Mouse (Mus musculus) v-Abl transformed pro-B cells (cell line): ENCODE measurements around the gene Hist1h2ak.
"Not testable (repeated sequence)": the region's sequence is repeated elsewhere in the genome, so short reads cannot be mapped to it uniquely, and the experiment has no call there.

Source experiments
- in situ Hi-C, 2 experiments: fragments of 400-800 bp; cut with MboI; formaldehyde crosslinking; loops; one replicate each; pipeline ENCODE4 v1.15.1; 2025; ENCODE audit not compliant: unreplicated experiment in 2 of 2

Gene Hist1h2ak

GRCm38 (mm10) chr13:21753524-21754285 lies at the start of gene Hist1h2ak, which contains the start of gene Hist1h2bn:
Gene Hist1h2ak, minus strand, starts transcription at chr13:21753827.
Gene Hist1h2bn, plus strand, starts transcription at chr13:21754123.
- in situ Hi-C loops, result loop anchor here in 1 of 2 experiments (10.0 kb wide), 1 partner anchor 1801 kb away; the partner anchor contains the start of genes Hist1h1d and Hist1h4f

- in situ Hi-C loops, result not testable (repeated sequence)
These were observed 49.4 kb upstream of the Hist1h2ak start for GRCm38 (mm10) chr13:21803058-21803457.

GRCm38 (mm10) chr13:21797163-21797562 lies 43.5 kb upstream of the Hist1h2ak start:
- in situ Hi-C loops, result loop anchor here in 1 of 2 experiments (10.0 to 25.0 kb wide), 3 partner anchors 62 to 1965 kb away; partner anchors contain the start of genes Hist1h1a, Hist1h2ab, Hist1h3a and Hist1h3b

GRCm38 (mm10) chr13:21795584-21795983 lies 42.0 kb upstream of the Hist1h2ak start:
- in situ Hi-C loops, result loop anchor here in 1 of 2 experiments (10.0 to 25.0 kb wide), 3 partner anchors 61 to 1967 kb away; partner anchors contain the start of genes Hist1h1a, Hist1h2ab, Hist1h3a and Hist1h3b

- in situ Hi-C loops, result loop anchor here in 1 of 2 experiments (10.0 to 25.0 kb wide), 3 partner anchors 56 to 1972 kb away; partner anchors contain the start of genes Hist1h1a, Hist1h2ab, Hist1h3a and Hist1h3b
These were observed 37.1 kb upstream of the Hist1h2ak start for GRCm38 (mm10) chr13:21790601-21791283.

GRCm38 (mm10) chr13:21789925-21790324 lies 36.3 kb upstream of the Hist1h2ak start:
- in situ Hi-C loops, result loop anchor here (10.0 to 25.0 kb wide), 4 partner anchors 55 to 1972 kb away; partner anchors contain the start of genes Hist1h4j (in 2 of the 2), Hist1h1a (in 1 of the 2), Hist1h2ab (in 1 of the 2) and Hist1h2ai (in 1 of the 2)

GRCm38 (mm10) chr13:21787760-21788593 lies 34.4 kb upstream of the Hist1h2ak start:
- in situ Hi-C loops, result loop anchor here (10.0 to 25.0 kb wide), 4 partner anchors 53 to 1974 kb away; partner anchors contain the start of genes Hist1h1a (in 1 of the 2), Hist1h2ab (in 1 of the 2), Hist1h2ai (in 1 of the 2) and Hist1h2bl (in 1 of the 2)

GRCm38 (mm10) chr13:21786899-21787629 lies 33.4 kb upstream of the Hist1h2ak start, which contains the start of the genes Hist1h2an and Hist1h2bp:
Gene Hist1h2an, minus strand, starts transcription at chr13:21787218.
Gene Hist1h2bp, plus strand, starts transcription at chr13:21787461.
- in situ Hi-C loops, result loop anchor here (10.0 to 25.0 kb wide), 4 partner anchors 52 to 1975 kb away; partner anchors contain the start of genes Hist1h1a (in 1 of the 2), Hist1h2ab (in 1 of the 2), Hist1h2ai (in 1 of the 2) and Hist1h2bl (in 1 of the 2)

GRCm38 (mm10) chr13:21786189-21786898 lies 32.7 kb upstream of the Hist1h2ak start:
- in situ Hi-C loops, result loop anchor here (10.0 to 25.0 kb wide), 4 partner anchors 52 to 1976 kb away; partner anchors contain the start of genes Hist1h1a (in 1 of the 2), Hist1h2ab (in 1 of the 2), Hist1h2ai (in 1 of the 2) and Hist1h2bl (in 1 of the 2)

GRCm38 (mm10) chr13:21784311-21784710 lies 30.7 kb upstream of the Hist1h2ak start:
- in situ Hi-C loops, result loop anchor here (10.0 to 25.0 kb wide), 4 partner anchors 50 to 1978 kb away; partner anchors contain the start of genes Hist1h1a (in 1 of the 2), Hist1h2ab (in 1 of the 2), Hist1h2ai (in 1 of the 2) and Hist1h2bl (in 1 of the 2)

- in situ Hi-C loops, result loop anchor here (10.0 to 25.0 kb wide), 4 partner anchors 49 to 1979 kb away; partner anchors contain the start of genes Hist1h1a (in 1 of the 2), Hist1h2ab (in 1 of the 2), Hist1h2ai (in 1 of the 2) and Hist1h2bl (in 1 of the 2)
These were observed 30.1 kb upstream of the Hist1h2ak start for GRCm38 (mm10) chr13:21783734-21784161.

- in situ Hi-C loops, result loop anchor here (10.0 to 25.0 kb wide), 4 partner anchors 48 to 1979 kb away; partner anchors contain the start of genes Hist1h1a (in 1 of the 2), Hist1h2ab (in 1 of the 2), Hist1h2ai (in 1 of the 2) and Hist1h2bl (in 1 of the 2)
These were observed 29.6 kb upstream of the Hist1h2ak start, which contains the start of gene Hist1h3i for GRCm38 (mm10) chr13:21783255-21783617. Gene Hist1h3i, minus strand, starts transcription at chr13:21783370.

- in situ Hi-C loops, result loop anchor here (10.0 to 25.0 kb wide), 4 partner anchors 48 to 1980 kb away; partner anchors contain the start of genes Hist1h1a (in 1 of the 2), Hist1h2ab (in 1 of the 2), Hist1h2ai (in 1 of the 2) and Hist1h2bl (in 1 of the 2)
These were observed 29.0 kb upstream of the Hist1h2ak start for GRCm38 (mm10) chr13:21782361-21783254.

- in situ Hi-C loops, result loop anchor here (10.0 to 25.0 kb wide), 4 partner anchors 47 to 1981 kb away; partner anchors contain the start of genes Hist1h1a (in 1 of the 2), Hist1h2ab (in 1 of the 2), Hist1h2ai (in 1 of the 2) and Hist1h2bl (in 1 of the 2)
These were observed 28.0 kb upstream of the Hist1h2ak start for GRCm38 (mm10) chr13:21781639-21782038.

- in situ Hi-C loops, result loop anchor here (10.0 to 25.0 kb wide), 4 partner anchors 46 to 1981 kb away; partner anchors contain the start of genes Hist1h1a (in 1 of the 2), Hist1h2ab (in 1 of the 2), Hist1h2ai (in 1 of the 2) and Hist1h2bl (in 1 of the 2)
These were observed 27.5 kb upstream of the Hist1h2ak start for GRCm38 (mm10) chr13:21781021-21781555.
